Comparison of ENCODE assay signal across 28 mouse cellular contexts in the genomic region with DNA sequence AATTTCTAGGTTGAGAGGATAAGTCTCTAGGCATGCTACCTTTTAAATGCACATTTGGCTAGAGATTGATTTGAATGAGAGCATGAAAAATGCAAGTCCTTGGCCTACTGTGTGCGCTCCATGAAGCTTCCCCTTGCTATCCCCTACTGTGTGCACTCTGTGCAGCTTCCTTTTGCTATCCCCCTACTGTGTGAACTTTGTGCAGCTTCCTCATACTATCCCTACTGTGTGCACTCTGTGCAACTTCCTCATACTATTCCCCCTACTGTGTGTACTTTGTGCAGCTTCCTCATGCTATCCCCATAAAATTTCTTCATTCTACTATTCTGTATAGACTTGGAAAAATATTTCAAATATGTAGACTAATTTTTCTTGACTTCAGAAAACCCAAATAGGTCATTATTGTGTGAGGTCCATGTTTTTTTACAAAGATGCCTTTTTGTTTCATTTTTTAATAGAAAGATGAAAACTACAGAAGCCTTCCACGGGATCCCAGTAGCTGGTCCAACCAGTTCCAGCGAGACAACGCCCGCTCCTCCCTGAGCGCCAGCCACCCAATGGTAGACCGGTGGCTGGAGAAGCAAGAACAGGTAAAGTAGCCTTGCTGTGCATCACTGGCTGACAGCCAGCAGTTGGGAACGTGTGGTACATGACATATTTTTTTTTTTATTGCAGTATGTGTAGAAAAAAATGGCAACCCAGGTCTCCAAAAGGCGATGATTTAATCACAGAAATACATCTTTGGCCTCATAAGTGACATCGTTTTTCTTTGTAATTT.
DNase-seq lines count a peak whose midpoint lies in the region; ATAC-seq and TF ChIP-seq lines count a peak whose summit lies in the region.
"Had no signal": no experiment of that assay in that cellular context is flagged by ENCODE, and none has a peak within 500 bp of the region (broad histone marks: within the 10 kb centered on the region; RNA-seq: fewer than 3 reads in every experiment).

No protein-coding gene starts in this region.

- TF ChIP-seq EP300 in stomach, postnatal 0 days (optimal IDR thresholded peaks at IDR 0.05): no peak

- no peak overlapping the region for H3K27ac ChIP-seq in stomach, postnatal 0 days (replicated peaks)
- H3K27ac ChIP-seq: embryonic facial prominence, embryonic 15.5 days; gastrocnemius, adult 2 months; heart, embryonic 15.5 days; hindbrain, embryonic 14.5 days; hindbrain, postnatal 0 days had no signal

- intact Hi-C loops in heart, postnatal 14 days (cut with DNase I): no loop called here

- ATAC-seq in stomach, postnatal 0 days (ENCODE audit: low FRiP score, low TSS enrichment): no peak
- ATAC-seq: activated CD4-positive, CD25-positive, alpha-beta regulatory T cell, adult 4 months; forebrain, embryonic 14.5 days; forebrain, postnatal 0 days; hindbrain, postnatal 0 days; inflammation-experienced regulatory T-cells, adult 6 months had no signal

- no peak for TF ChIP-seq CTCF in stomach, postnatal 0 days (IDR thresholded peaks at IDR 0.05; ENCODE audit: low read depth)

- H3K9me3 ChIP-seq in stomach, postnatal 0 days (ENCODE audit: control insufficient read depth, low read length): no peaks in the 10 kb centered on the region
- H3K9me3 ChIP-seq: embryonic facial prominence, embryonic 15.5 days; heart, embryonic 12.5 days; heart, embryonic 15.5 days had no signal

- no peak overlapping the region for H3K4me3 ChIP-seq in stomach, postnatal 0 days (ENCODE audit: low read depth, low read length)
- H3K4me3 ChIP-seq: embryonic facial prominence, embryonic 15.5 days; gastrocnemius, adult 2 months; heart, embryonic 12.5 days; heart, embryonic 15.5 days had no signal

- H3K36me3 ChIP-seq in stomach, postnatal 0 days (ENCODE audit: control insufficient read depth, insufficient read depth, low read length): no peaks in the 10 kb centered on the region
- H3K36me3 ChIP-seq: embryonic facial prominence, embryonic 15.5 days; heart, embryonic 12.5 days; heart, embryonic 15.5 days had no signal

- no peaks in the 10 kb centered on the region for H3K4me1 ChIP-seq in stomach, postnatal 0 days (replicated peaks; ENCODE audit: control insufficient read depth, insufficient read depth)
- H3K4me1 ChIP-seq: heart, embryonic 12.5 days had no signal

- no peaks in the 10 kb centered on the region for H3K27me3 ChIP-seq in stomach, postnatal 0 days (ENCODE audit: control insufficient read depth, insufficient read depth, low read length)
- H3K27me3 ChIP-seq: embryonic facial prominence, embryonic 15.5 days; heart, embryonic 12.5 days; heart, embryonic 15.5 days had no signal

- peak; percentile 30 for DNase-seq in heart, adult 11 months
- no peak for DNase-seq in heart, postnatal 14 days
- DNase-seq in urinary bladder, postnatal 25 days (ENCODE audit: low spot score): peak; percentile 11
- DNase-seq in urinary bladder, postnatal 4 days (ENCODE audit: low spot score in 2 of 2): no peak
- peak; percentile 16 for DNase-seq in stomach, postnatal 0 days (ENCODE audit: low spot score)
- DNase-seq in lung, postnatal 36 days: no peak
- DNase-seq: adrenal gland, adult 8-10 months; adrenal gland, postnatal 25 days; B cell, adult 2 months; cerebellum, adult 11-12 months; cerebellum, adult 8-10 months; cerebellum, postnatal 10 days; cerebellum, postnatal 36 days; embryo, embryonic 11 days; forebrain, postnatal 0 days; gastrocnemius, adult 2 months; gastrocnemius, postnatal 14 days; heart, adult 18-20 months; heart, postnatal 10 days; heart, postnatal 4 days had no signal

- H3K4me2 ChIP-seq in stomach, postnatal 0 days (replicated peaks; ENCODE audit: low read depth): no peak overlapping the region
- H3K4me2 ChIP-seq: embryonic facial prominence, embryonic 15.5 days; heart, embryonic 12.5 days; heart, embryonic 15.5 days; hindbrain, embryonic 14.5 days had no signal

- H3K9ac ChIP-seq in stomach, postnatal 0 days (ENCODE audit: low read length): no peak overlapping the region
- H3K9ac ChIP-seq: embryonic facial prominence, embryonic 15.5 days; forebrain, postnatal 0 days; heart, embryonic 12.5 days; heart, embryonic 15.5 days; hindbrain, embryonic 14.5 days had no signal

- WGBS in stomach, postnatal 0 days: 71% methylated on average over 10 of the region's 10 CpGs

Comparison
In these comparisons a context has a peak if more than half of its experiments do, and no peak if none do; other contexts are left out.
1. DNase-seq: peak in heart, adult 11 months (single experiment), urinary bladder, postnatal 25 days (single experiment) and stomach, postnatal 0 days (single experiment); none in heart, postnatal 14 days (0 of 2), urinary bladder, postnatal 4 days (0 of 2) and lung, postnatal 36 days (single experiment).